8 mouse cellular contexts compared by ENCODE assay signal in the genomic region with DNA sequence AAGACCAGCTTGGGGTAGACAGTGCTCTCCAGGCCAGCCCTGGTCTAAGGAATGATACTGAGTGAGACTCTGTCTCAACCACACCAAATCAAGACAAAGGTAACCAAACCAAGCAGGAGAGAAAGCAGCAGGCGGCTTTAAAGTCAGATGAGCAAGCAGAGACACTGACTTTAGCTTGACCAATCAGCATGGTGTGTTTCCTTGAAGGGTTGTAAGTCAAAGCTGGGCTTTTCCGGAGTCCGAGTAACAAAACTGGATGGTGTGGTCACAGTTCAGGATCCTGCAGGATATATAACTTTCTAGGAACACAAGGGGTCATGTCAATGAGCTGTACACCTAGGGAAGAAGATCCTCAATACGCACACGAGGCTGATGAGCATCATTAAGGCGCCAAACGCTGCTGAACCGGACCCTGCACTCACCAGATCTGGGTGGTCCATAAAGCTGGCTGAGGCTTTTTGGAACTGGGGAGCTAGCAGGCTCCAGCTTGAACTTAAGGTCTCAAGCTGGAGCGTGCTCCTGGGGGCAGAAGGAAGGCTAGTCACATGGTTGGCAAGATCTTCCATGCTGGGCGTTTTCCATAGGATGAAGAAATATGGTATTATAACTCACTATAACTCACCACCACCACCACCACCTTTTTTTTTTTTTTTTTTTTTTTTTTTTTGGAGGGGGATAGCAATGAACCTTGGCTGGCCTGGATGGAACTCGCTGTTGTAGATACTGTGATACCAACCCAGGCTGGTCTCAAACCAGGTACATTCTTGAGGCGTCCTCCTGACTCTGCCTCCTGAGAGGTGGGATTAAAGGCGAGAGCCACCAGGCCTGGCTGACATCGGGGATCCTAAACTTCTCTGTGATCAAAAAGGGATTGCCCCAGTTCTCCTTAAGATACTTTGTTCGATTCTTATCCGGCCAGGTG. TPM values are rescaled to one million over a fixed set of nuclear protein-coding genes. Genes with fewer than 3 reads are reported as not detected.
DNase-seq lines count a peak whose midpoint lies in the region; ATAC-seq and TF ChIP-seq lines count a peak whose summit lies in the region.

No protein-coding gene starts in this region.

- 0 out of 2 replicates have a peak overlapping the region, but pooled peaks have one; percentile 46 for H3K27ac ChIP-seq in kidney, embryonic 15.5 days
- H3K27ac ChIP-seq in brown adipose tissue, adult 24 weeks (replicated peaks; ENCODE audit: low read depth, low read length): peak overlapping the region; percentile 85
- H3K27ac ChIP-seq in hindbrain, postnatal 0 days: no peak overlapping the region
- H3K27ac ChIP-seq in midbrain, postnatal 0 days (ENCODE audit: low read depth, low read length): no peak overlapping the region

- H3K36me3 ChIP-seq in kidney, embryonic 15.5 days: peaks cover 25% of the 10 kb centered on the region
- peaks cover 11% of the 10 kb centered on the region; the same call in 1 of the 2 replicates for H3K36me3 ChIP-seq in hindbrain, postnatal 0 days (ENCODE audit: insufficient read depth, low read length)
- H3K36me3 ChIP-seq in midbrain, postnatal 0 days (ENCODE audit: insufficient read depth, low read length): peaks cover 12% of the 10 kb centered on the region

- no peak for TF ChIP-seq CTCF in hindbrain, postnatal 0 days (IDR thresholded peaks at IDR 0.05; ENCODE audit: low read depth)
- no peak for TF ChIP-seq CTCF in midbrain, postnatal 0 days (IDR thresholded peaks at IDR 0.05)

- ATAC-seq in kidney, embryonic 15.5 days (replicated peaks; ENCODE audit: low FRiP score): peak; percentile 23; the same call in 1 of the 2 replicates
- ATAC-seq in hindbrain, postnatal 0 days: peak; percentile 8; the same call in 1 of the 2 replicates
- ATAC-seq in midbrain, postnatal 0 days (ENCODE audit: low FRiP score): peak; percentile 3; the same call in 1 of the 2 replicates

- peak overlapping the region; percentile 72 for H3K4me2 ChIP-seq in kidney, embryonic 15.5 days
- peak overlapping the region; percentile 81 for H3K4me2 ChIP-seq in hindbrain, postnatal 0 days (ENCODE audit: low read depth, low read length)
- peak overlapping the region; percentile 36 for H3K4me2 ChIP-seq in midbrain, postnatal 0 days (ENCODE audit: low read depth, low read length, poor library complexity, severe bottlenecking)

- peak overlapping the region; percentile 99 for H3K4me3 ChIP-seq in kidney, embryonic 15.5 days (replicated peaks)
- peak overlapping the region; percentile 66 for H3K4me3 ChIP-seq in brown adipose tissue, adult 24 weeks (ENCODE audit: insufficient read depth, low read depth, low read length)
- H3K4me3 ChIP-seq in hindbrain, postnatal 0 days (ENCODE audit: low read length): peak overlapping the region; percentile 95
- peak overlapping the region; percentile 98; the same call in 1 of the 2 replicates for H3K4me3 ChIP-seq in midbrain, postnatal 0 days (ENCODE audit: low read depth, low read length)

- H3K27me3 ChIP-seq in kidney, embryonic 15.5 days: no peaks in the 10 kb centered on the region
- no peaks in the 10 kb centered on the region for H3K27me3 ChIP-seq in hindbrain, postnatal 0 days (ENCODE audit: insufficient read depth, low read length)
- no peaks in the 10 kb centered on the region for H3K27me3 ChIP-seq in midbrain, postnatal 0 days (ENCODE audit: insufficient read depth, low read length)

- peaks cover 20% of the 10 kb centered on the region for H3K4me1 ChIP-seq in kidney, embryonic 15.5 days
- H3K4me1 ChIP-seq in brown adipose tissue, adult 24 weeks (ENCODE audit: control insufficient read depth, insufficient read depth, insufficient read length, low read length): peaks cover 9% of the 10 kb centered on the region; the same call in 1 of the 2 replicates
- peaks cover 10% of the 10 kb centered on the region for H3K4me1 ChIP-seq in hindbrain, postnatal 0 days (ENCODE audit: insufficient read depth, low read length)
- H3K4me1 ChIP-seq in midbrain, postnatal 0 days (ENCODE audit: insufficient read depth, low read length): peaks cover 4% of the 10 kb centered on the region

- H3K9me3 ChIP-seq in kidney, embryonic 15.5 days (replicated peaks): no peaks in the 10 kb centered on the region
- H3K9me3 ChIP-seq in hindbrain, postnatal 0 days (ENCODE audit: low read length): no peaks in the 10 kb centered on the region
- H3K9me3 ChIP-seq in midbrain, postnatal 0 days (ENCODE audit: low read length): no peaks in the 10 kb centered on the region

- 55% methylated on average over 16 of the region's 16 CpGs for WGBS in kidney, embryonic 15.5 days
- 54% methylated on average over 16 of the region's 16 CpGs for WGBS in hindbrain, postnatal 0 days
- WGBS in midbrain, postnatal 0 days: 54% methylated on average over 16 of the region's 16 CpGs

- no peak for DNase-seq in kidney, postnatal 10 days
- DNase-seq in hindbrain, postnatal 0 days (ENCODE audit: low spot score): no peak
- no peak for DNase-seq in midbrain, postnatal 0 days (ENCODE audit: low spot score)
- DNase-seq in layer of hippocampus, adult 8-10 months (ENCODE audit: low spot score in 2 of 2): no peak
- DNase-seq in spleen, postnatal 14 days (ENCODE audit: low spot score in 2 of 2): no peak
- no peak for DNase-seq in lung, postnatal 4 days

- no peak overlapping the region for H3K9ac ChIP-seq in kidney, embryonic 15.5 days
- no peak overlapping the region for H3K9ac ChIP-seq in hindbrain, postnatal 0 days (replicated peaks; ENCODE audit: low read length)
- H3K9ac ChIP-seq in midbrain, postnatal 0 days (replicated peaks; ENCODE audit: low read length, poor library complexity, severe bottlenecking): no peak overlapping the region

RNA-seq across cellular contexts. Expression of a gene that starts 0.6 kb away (rescaled TPM):
- 387 and 455 TPM in 2 replicates for polyA plus RNA-seq in kidney, embryonic 15.5 days (2015; fragmentation: Nextera tagmentation; extraction: Ambion mirVana)
- polyA plus RNA-seq in brown adipose tissue, adult 24 weeks (2012; ENCODE audit: insufficient read depth, insufficient read length, missing spikeins): 638 and 747 TPM in 2 replicates
- total RNA-seq in hindbrain, postnatal 0 days (2014; rRNA removed): 164 and 185 TPM in 2 replicates
- polyA plus RNA-seq in hindbrain, postnatal 0 days (2015; fragmentation: Nextera tagmentation; extraction: Ambion mirVana): 156 and 176 TPM in 2 replicates
- total RNA-seq in midbrain, postnatal 0 days (2014; rRNA removed): 177 and 203 TPM in 2 replicates
- polyA plus RNA-seq in midbrain, postnatal 0 days (2015; fragmentation: Nextera tagmentation; extraction: Ambion mirVana): 125 and 148 TPM in 2 replicates
- 100 to 1,000 TPM; 161 to 249 (median 201) TPM for total RNA-seq in layer of hippocampus, adult 8-10 months (2022)

RNA-seq across cellular contexts. Expression of a gene that starts 6.1 kb away (rescaled TPM):
- polyA plus RNA-seq in kidney, embryonic 15.5 days (2015; fragmentation: Nextera tagmentation; extraction: Ambion mirVana): 1.5 and 2.1 TPM in 2 replicates
- polyA plus RNA-seq in brown adipose tissue, adult 24 weeks (2012; ENCODE audit: insufficient read depth, insufficient read length, missing spikeins): not detected in 2 replicates
- 5.7 and 7.7 TPM in 2 replicates for total RNA-seq in hindbrain, postnatal 0 days (2014; rRNA removed)
- polyA plus RNA-seq in hindbrain, postnatal 0 days (2015; fragmentation: Nextera tagmentation; extraction: Ambion mirVana): 6.6 and 6.9 TPM in 2 replicates
- total RNA-seq in midbrain, postnatal 0 days (2014; rRNA removed): 7.6 and 15.2 TPM in 2 replicates
- 7.2 and 8.8 TPM in 2 replicates for polyA plus RNA-seq in midbrain, postnatal 0 days (2015; fragmentation: Nextera tagmentation; extraction: Ambion mirVana)
- 10 to 100 TPM; 11.3 to 16.5 (median 13.8) TPM for total RNA-seq in layer of hippocampus, adult 8-10 months (2022)

RNA-seq across cellular contexts. Expression of a gene that starts 13.5 kb away (rescaled TPM):
- polyA plus RNA-seq in kidney, embryonic 15.5 days (2015; fragmentation: Nextera tagmentation; extraction: Ambion mirVana): 0.13 and 0.32 TPM in 2 replicates
- 0.17 TPM in 1 of 2 replicates, not detected in the other for polyA plus RNA-seq in brown adipose tissue, adult 24 weeks (2012; ENCODE audit: insufficient read depth, insufficient read length, missing spikeins)
- total RNA-seq in hindbrain, postnatal 0 days (2014; rRNA removed): 60.1 and 61.2 TPM in 2 replicates
- 65.6 and 69.7 TPM in 2 replicates for polyA plus RNA-seq in hindbrain, postnatal 0 days (2015; fragmentation: Nextera tagmentation; extraction: Ambion mirVana)
- 95.0 and 98.6 TPM in 2 replicates for total RNA-seq in midbrain, postnatal 0 days (2014; rRNA removed)
- polyA plus RNA-seq in midbrain, postnatal 0 days (2015; fragmentation: Nextera tagmentation; extraction: Ambion mirVana): 77.6 and 107 TPM in 2 replicates
- total RNA-seq in layer of hippocampus, adult 8-10 months (2022): 100 to 1,000 TPM; 123 to 147 (median 134) TPM

RNA-seq across cellular contexts. Expression of a gene that starts 27.9 kb away (rescaled TPM):
- polyA plus RNA-seq in kidney, embryonic 15.5 days (2015; fragmentation: Nextera tagmentation; extraction: Ambion mirVana): 22.3 and 28.7 TPM in 2 replicates
- polyA plus RNA-seq in brown adipose tissue, adult 24 weeks (2012; ENCODE audit: insufficient read depth, insufficient read length, missing spikeins): 17.5 and 20.7 TPM in 2 replicates
- 35.3 and 42.6 TPM in 2 replicates for total RNA-seq in hindbrain, postnatal 0 days (2014; rRNA removed)
- polyA plus RNA-seq in hindbrain, postnatal 0 days (2015; fragmentation: Nextera tagmentation; extraction: Ambion mirVana): 15.9 and 16.4 TPM in 2 replicates
- 34.6 and 38.9 TPM in 2 replicates for total RNA-seq in midbrain, postnatal 0 days (2014; rRNA removed)
- 15.7 and 17.9 TPM in 2 replicates for polyA plus RNA-seq in midbrain, postnatal 0 days (2015; fragmentation: Nextera tagmentation; extraction: Ambion mirVana)
- total RNA-seq in layer of hippocampus, adult 8-10 months (2022): 10 to 100 TPM; 38.0 to 52.1 (median 47.0) TPM

RNA-seq across cellular contexts. Expression of a gene that starts 33.4 kb away (rescaled TPM):
- polyA plus RNA-seq in kidney, embryonic 15.5 days (2015; fragmentation: Nextera tagmentation; extraction: Ambion mirVana): not detected in 2 replicates
- not detected in 2 replicates for polyA plus RNA-seq in brown adipose tissue, adult 24 weeks (2012; ENCODE audit: insufficient read depth, insufficient read length, missing spikeins)
- 0.26 and 0.40 TPM in 2 replicates for total RNA-seq in hindbrain, postnatal 0 days (2014; rRNA removed)
- polyA plus RNA-seq in hindbrain, postnatal 0 days (2015; fragmentation: Nextera tagmentation; extraction: Ambion mirVana): 0.15 and 0.19 TPM in 2 replicates
- total RNA-seq in midbrain, postnatal 0 days (2014; rRNA removed): not detected in 2 replicates
- 0.19 and 0.36 TPM in 2 replicates for polyA plus RNA-seq in midbrain, postnatal 0 days (2015; fragmentation: Nextera tagmentation; extraction: Ambion mirVana)
- total RNA-seq in layer of hippocampus, adult 8-10 months (2022): not detected

Comparison
In these comparisons a context has a peak if more than half of its experiments do, and no peak if none do; other contexts are left out.
1. H3K27ac ChIP-seq: peak in kidney, embryonic 15.5 days (single experiment) and brown adipose tissue, adult 24 weeks (single experiment); none in hindbrain, postnatal 0 days (single experiment) and midbrain, postnatal 0 days (single experiment).
2. RNA of a gene that starts 13.5 kb away (polyA plus RNA-seq): 77.6 to 107 TPM in midbrain, postnatal 0 days and 65.6 to 69.7 TPM in hindbrain, postnatal 0 days; 0.13 to 0.32 TPM in kidney, embryonic 15.5 days and 0.17 TPM in brown adipose tissue, adult 24 weeks; every median in the first group is over 10 times any median in the second.
3. Peak in every context shown above with its lines, with median percentiles within 50 percentile points of each other: ATAC-seq, H3K4me2 ChIP-seq and H3K4me3 ChIP-seq.